Mouse (Mus musculus): Measurements from ENCODE around the gene Myo1e. TPM values are rescaled to one million over a fixed set of nuclear protein-coding genes. Genes with fewer than 3 reads are reported as not detected.

Gene Myo1e
- polyA plus RNA-seq, 1 experiment from 2014 or later = 23.2 TPM

GRCm38 (mm10) chr9:70382091-70382490 lies 174.9 kb downstream of the Myo1e start:
- 82% methylated on average over 12 of the region's 12 CpGs for WGBS
- Histone ChIP-seq H3K4me3 (no peak overlapping the region), H3K27ac (no peak overlapping the region), H3K4me1 (no peaks in the 10 kb centered on the region), H3K27me3 (no peaks in the 10 kb centered on the region), H3K4me2 (no peak overlapping the region), H3K9me3 (no peaks in the 10 kb centered on the region), H3K36me3 (peaks cover 69% of the 10 kb centered on the region), H3K9ac (no peak overlapping the region)
- no peak for ATAC-seq (ENCODE audit: insufficient number of reproducible peaks, insufficient read depth, low FRiP score, low TSS enrichment, low read depth)

GRCm38 (mm10) chr9:70383750-70384149 lies 176.6 kb downstream of the Myo1e start:
- no peak overlapping the region for H3K27ac ChIP-seq
- no peak overlapping the region for H3K4me3 ChIP-seq
- H3K4me2 ChIP-seq = no peak overlapping the region
- H3K27me3 ChIP-seq = no peaks in the 10 kb centered on the region
- no peak overlapping the region for H3K9ac ChIP-seq
- H3K36me3 ChIP-seq = peaks cover 54% of the 10 kb centered on the region
- ATAC-seq (ENCODE audit: insufficient number of reproducible peaks, insufficient read depth, low FRiP score, low TSS enrichment, low read depth) = no peak
- no peaks in the 10 kb centered on the region for H3K4me1 ChIP-seq
- H3K9me3 ChIP-seq = no peaks in the 10 kb centered on the region
- 67% methylated on average over 10 of the region's 10 CpGs for WGBS

DNA sequence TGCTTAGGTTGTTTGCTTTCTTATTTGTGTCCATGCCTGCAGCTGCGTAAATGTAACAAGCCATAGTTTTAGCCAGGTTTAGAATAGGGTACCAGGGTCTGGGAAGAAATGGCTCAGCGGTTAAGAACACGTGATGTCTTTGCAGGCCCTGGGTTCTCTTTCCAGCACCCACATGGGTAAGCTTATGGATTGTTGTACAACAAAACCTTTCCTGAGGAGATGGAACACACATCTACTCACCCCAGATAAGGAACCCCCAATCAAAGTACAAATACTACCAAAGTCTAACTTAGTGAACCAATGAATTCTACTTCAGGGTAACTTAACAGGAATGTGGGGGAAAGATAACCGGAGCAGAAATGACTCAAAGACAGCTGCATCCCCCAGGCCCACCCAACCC lies 177.3 kb downstream of the Myo1e start:
- no peak for ATAC-seq (ENCODE audit: insufficient number of reproducible peaks, insufficient read depth, low FRiP score, low TSS enrichment, low read depth)

DNA sequence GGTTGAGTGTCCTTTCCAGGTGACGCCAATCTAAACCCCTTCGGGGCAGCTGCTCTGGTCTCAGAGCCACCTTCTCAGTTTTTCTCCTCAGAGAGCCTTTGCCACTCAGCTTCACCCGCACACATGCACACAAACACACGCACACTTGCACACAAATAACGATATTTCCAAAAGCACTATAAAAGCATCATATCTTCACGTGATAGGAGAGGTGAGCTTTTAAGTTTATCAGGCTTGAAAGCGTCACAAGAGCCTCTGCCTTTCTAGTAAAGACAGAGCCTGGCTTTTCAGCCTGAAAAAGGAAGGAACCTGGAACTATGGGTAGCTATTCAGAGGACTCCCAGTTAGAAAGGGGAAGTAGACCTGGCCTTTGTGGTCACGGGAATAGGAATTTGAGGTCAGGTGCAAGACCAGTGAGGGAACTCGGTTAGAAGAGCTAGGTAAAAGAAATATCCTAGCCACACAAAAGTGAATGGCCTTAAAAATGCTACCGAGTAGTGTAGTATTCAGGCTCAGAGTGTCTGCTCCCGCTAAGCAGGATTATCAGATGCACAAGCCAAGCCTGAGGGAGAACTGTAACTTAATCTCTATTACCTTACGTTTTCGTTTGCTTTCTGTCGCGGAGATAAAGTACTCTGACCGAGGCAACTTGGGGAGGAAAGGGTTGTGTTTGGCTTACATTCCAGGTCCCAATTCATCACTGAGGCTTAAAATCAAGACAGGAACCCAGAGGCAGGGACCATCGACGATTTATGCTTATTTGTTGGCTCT lies 178.0 kb downstream of the Myo1e start:
- Histone ChIP-seq H3K4me2 (no peak overlapping the region), H3K9ac (no peak overlapping the region), H3K9me3 (no peaks in the 10 kb centered on the region), H3K4me3 (no peak overlapping the region), H3K27ac (no peak overlapping the region), H3K27me3 (no peaks in the 10 kb centered on the region), H3K36me3 (peaks cover 45% of the 10 kb centered on the region), H3K4me1 (peaks cover 6% of the 10 kb centered on the region; the same call in 1 of the 2 replicates)
- no peak for ATAC-seq (ENCODE audit: insufficient number of reproducible peaks, insufficient read depth, low FRiP score, low TSS enrichment, low read depth)
- 70% methylated on average over 18 of the region's 18 CpGs for WGBS

More for the DNA sequence above, 177.3 kb downstream of the Myo1e start:
- H3K27me3 ChIP-seq = no peaks in the 10 kb centered on the region
- H3K4me2 ChIP-seq = no peak overlapping the region
- 93% methylated on average over 4 of the region's 4 CpGs for WGBS
- no peak overlapping the region for H3K27ac ChIP-seq
- H3K9me3 ChIP-seq = no peaks in the 10 kb centered on the region
- peaks cover 2% of the 10 kb centered on the region; the same call in 1 of the 2 replicates for H3K4me1 ChIP-seq
- no peak overlapping the region for H3K9ac ChIP-seq
- H3K4me3 ChIP-seq = no peak overlapping the region
- H3K36me3 ChIP-seq = peaks cover 48% of the 10 kb centered on the region

GRCm38 (mm10) chr9:70387410-70388119 lies 180.4 kb downstream of the Myo1e start:
- no peak overlapping the region for H3K27ac ChIP-seq
- H3K36me3 ChIP-seq = peaks cover 33% of the 10 kb centered on the region
- 90% methylated on average over 4 of the region's 4 CpGs for WGBS
- peaks cover 6% of the 10 kb centered on the region; the same call in 1 of the 2 replicates for H3K4me1 ChIP-seq
- H3K4me2 ChIP-seq = no peak overlapping the region
- H3K27me3 ChIP-seq = no peaks in the 10 kb centered on the region
- ATAC-seq (ENCODE audit: insufficient number of reproducible peaks, insufficient read depth, low FRiP score, low TSS enrichment, low read depth) = no peak
- H3K9ac ChIP-seq = no peak overlapping the region
- H3K9me3 ChIP-seq = no peaks in the 10 kb centered on the region
- H3K4me3 ChIP-seq = no peak overlapping the region

- WGBS = 76% methylated on average over 3 of the region's 3 CpGs
- Histone ChIP-seq H3K9me3 (no peaks in the 10 kb centered on the region), H3K4me1 (peaks cover 6% of the 10 kb centered on the region; the same call in 1 of the 2 replicates), H3K27ac (no peak overlapping the region), H3K36me3 (peaks cover 19% of the 10 kb centered on the region), H3K4me3 (no peak overlapping the region), H3K9ac (no peak overlapping the region), H3K4me2 (no peak overlapping the region), H3K27me3 (no peaks in the 10 kb centered on the region)
- no peak for ATAC-seq (ENCODE audit: insufficient number of reproducible peaks, insufficient read depth, low FRiP score, low TSS enrichment, low read depth)
Measured at GRCm38 (mm10) chr9:70389548-70389947, 182.4 kb downstream of the Myo1e start.

- Histone ChIP-seq H3K4me1 (peaks cover 6% of the 10 kb centered on the region; the same call in 1 of the 2 replicates), H3K27ac (no peak overlapping the region), H3K9me3 (no peaks in the 10 kb centered on the region), H3K4me2 (no peak overlapping the region), H3K27me3 (no peaks in the 10 kb centered on the region), H3K4me3 (no peak overlapping the region), H3K36me3 (peaks cover 17% of the 10 kb centered on the region), H3K9ac (no peak overlapping the region)
- WGBS = 89% methylated on average over 5 of the region's 5 CpGs
- ATAC-seq (ENCODE audit: insufficient number of reproducible peaks, insufficient read depth, low FRiP score, low TSS enrichment, low read depth) = no peak
Measured at GRCm38 (mm10) chr9:70391042-70391441, 183.9 kb downstream of the Myo1e start.

GRCm38 (mm10) chr9:70391660-70392562 lies 184.8 kb downstream of the Myo1e start:
- H3K36me3 ChIP-seq = peaks cover 18% of the 10 kb centered on the region
- peaks cover 6% of the 10 kb centered on the region; the same call in 1 of the 2 replicates for H3K4me1 ChIP-seq
- no peaks in the 10 kb centered on the region for H3K27me3 ChIP-seq
- WGBS = 76% methylated on average over 12 of the region's 12 CpGs
- no peak for ATAC-seq (ENCODE audit: insufficient number of reproducible peaks, insufficient read depth, low FRiP score, low TSS enrichment, low read depth)
- H3K9ac ChIP-seq = no peak overlapping the region
- no peaks in the 10 kb centered on the region for H3K9me3 ChIP-seq
- no peak overlapping the region for H3K4me3 ChIP-seq
- H3K4me2 ChIP-seq = no peak overlapping the region
- H3K27ac ChIP-seq = no peak overlapping the region

GRCm38 (mm10) chr9:70392563-70392907 lies 185.4 kb downstream of the Myo1e start:
- peaks cover 18% of the 10 kb centered on the region for H3K36me3 ChIP-seq
- no peak overlapping the region for H3K4me3 ChIP-seq
- H3K27me3 ChIP-seq = no peaks in the 10 kb centered on the region
- 25% methylated on average over 6 of the region's 6 CpGs for WGBS
- peaks cover 6% of the 10 kb centered on the region; the same call in 1 of the 2 replicates for H3K4me1 ChIP-seq
- no peak overlapping the region for H3K4me2 ChIP-seq
- ATAC-seq (ENCODE audit: insufficient number of reproducible peaks, insufficient read depth, low FRiP score, low TSS enrichment, low read depth) = no peak
- H3K9me3 ChIP-seq = no peaks in the 10 kb centered on the region
- H3K27ac ChIP-seq = no peak overlapping the region
- no peak overlapping the region for H3K9ac ChIP-seq

DNA sequence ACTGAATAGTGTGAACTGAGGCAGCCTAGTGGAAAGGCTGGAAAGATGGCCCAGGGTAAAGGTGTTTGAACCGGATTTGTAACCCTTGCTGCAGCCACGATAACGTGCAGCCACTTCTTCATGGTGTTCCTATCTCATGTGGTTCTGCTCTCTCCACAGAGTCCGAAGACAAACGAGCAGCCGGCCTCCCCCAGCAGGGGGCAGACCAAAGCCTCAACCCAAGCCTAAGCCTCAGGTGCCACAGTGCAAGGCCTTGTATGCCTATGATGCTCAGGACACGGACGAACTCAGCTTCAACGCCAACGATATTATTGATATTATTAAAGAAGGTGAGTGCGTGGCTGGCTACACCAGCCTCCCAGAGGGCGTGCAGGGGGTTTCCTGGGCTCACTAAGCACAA lies 188.5 kb downstream of the Myo1e start:
- 89% methylated on average over 12 of the region's 12 CpGs for WGBS
- H3K27ac ChIP-seq = no peak overlapping the region
- H3K27me3 ChIP-seq = no peaks in the 10 kb centered on the region
- H3K4me1 ChIP-seq = no peaks in the 10 kb centered on the region
- H3K9me3 ChIP-seq = no peaks in the 10 kb centered on the region
- no peak overlapping the region for H3K4me2 ChIP-seq
- peaks cover 37% of the 10 kb centered on the region for H3K36me3 ChIP-seq
- no peak overlapping the region for H3K4me3 ChIP-seq
- no peak for ATAC-seq (ENCODE audit: insufficient number of reproducible peaks, insufficient read depth, low FRiP score, low TSS enrichment, low read depth)
- H3K9ac ChIP-seq = no peak overlapping the region

GRCm38 (mm10) chr9:70396083-70396482 lies 188.9 kb downstream of the Myo1e start:
- Histone ChIP-seq H3K4me3 (no peak overlapping the region), H3K4me2 (no peak overlapping the region), H3K36me3 (peaks cover 39% of the 10 kb centered on the region), H3K9me3 (no peaks in the 10 kb centered on the region), H3K27me3 (no peaks in the 10 kb centered on the region), H3K4me1 (no peaks in the 10 kb centered on the region), H3K9ac (no peak overlapping the region), H3K27ac (no peak overlapping the region)
- 85% methylated on average over 2 of the region's 2 CpGs for WGBS
- ATAC-seq (ENCODE audit: insufficient number of reproducible peaks, insufficient read depth, low FRiP score, low TSS enrichment, low read depth) = no peak
